Mouse (Mus musculus) adrenal gland, adult 18-20 months (tissue): Measurements from ENCODE around the gene Rpl9-ps1. TPM values are rescaled to one million over a fixed set of nuclear protein-coding genes. Genes with fewer than 3 reads are reported as not detected.

Experiments
- DNase-seq, 2 experiments: peaks; one replicate each; pipeline ENCODE4 v3.0.0; 2021 to 2022; ENCODE audit warnings: low spot score in 2 of 2
- total RNA-seq, 2 experiments: library from RNA; stranded (reverse); gene quantifications; 1 replicate in 1 of 2; 2 replicates in 1 of 2; pipeline ENCODE4 v1.2.3; 2021

Gene Rpl9-ps1
- total RNA-seq, 2 experiments from 2014 or later = not detected

DNA sequence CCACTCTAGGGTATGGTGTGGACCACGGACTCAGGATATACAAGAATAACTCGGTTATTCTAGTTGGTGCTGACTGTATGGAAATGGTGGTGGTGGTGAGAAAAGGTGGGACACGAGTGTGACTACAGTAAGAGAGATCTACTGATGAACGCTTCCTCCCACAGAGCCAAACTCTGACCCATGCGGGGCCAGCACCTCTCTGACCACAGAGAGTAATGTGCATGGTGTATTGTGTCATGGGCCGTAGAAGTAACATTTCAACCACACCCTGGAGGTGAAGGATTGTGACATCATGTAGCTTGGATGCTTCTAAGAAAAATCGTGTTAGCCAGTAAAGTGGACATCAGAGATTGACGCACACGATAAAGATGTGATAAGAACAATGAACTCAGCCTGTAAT is 16.6 kb downstream of the Rpl9-ps1 start:
- no peak for DNase-seq

DNA sequence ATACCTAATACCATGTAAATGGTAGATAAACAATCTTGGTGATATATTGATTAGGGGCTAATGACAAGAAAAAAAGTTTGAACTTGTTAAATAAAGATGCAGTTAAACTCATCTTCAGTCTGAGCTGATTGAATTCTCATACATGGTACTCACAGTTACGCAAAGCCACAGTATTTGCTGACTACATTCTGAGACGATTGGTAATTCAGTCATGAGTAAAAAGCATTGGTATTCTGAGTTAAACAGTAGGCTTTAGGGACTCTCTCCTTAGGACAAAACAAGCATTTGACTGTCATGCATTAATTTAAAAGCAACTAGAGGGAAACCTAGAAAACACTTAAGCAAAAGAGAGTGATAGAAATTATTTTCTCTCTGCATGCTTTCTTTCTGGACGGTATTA is 21.8 kb downstream of the Rpl9-ps1 start:
- DNase-seq = no peak

GRCm38 (mm10) chr11:83619037-83619436 is 26.4 kb downstream of the Rpl9-ps1 start:
- no peak for DNase-seq

DNA sequence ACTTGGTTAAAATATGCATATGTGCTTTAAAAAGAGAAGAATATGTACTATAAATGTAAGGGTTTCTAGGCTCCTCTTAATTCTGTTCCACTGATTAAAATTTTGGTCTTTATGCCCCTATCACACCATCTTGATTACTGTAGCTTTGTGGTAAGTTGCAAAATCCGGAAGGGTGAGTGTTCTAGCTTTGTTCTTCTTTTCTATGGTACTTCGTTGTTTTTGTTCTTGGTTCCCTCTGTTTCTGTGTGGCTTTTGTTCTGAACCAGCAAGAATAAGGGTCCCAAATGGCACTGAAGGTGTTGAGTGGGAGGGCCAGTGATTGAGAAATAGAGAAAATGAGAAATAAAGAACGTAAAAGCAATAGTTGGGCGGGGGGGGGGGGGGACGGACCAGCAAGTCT is 27.2 kb downstream of the Rpl9-ps1 start:
- DNase-seq = no peak

DNA sequence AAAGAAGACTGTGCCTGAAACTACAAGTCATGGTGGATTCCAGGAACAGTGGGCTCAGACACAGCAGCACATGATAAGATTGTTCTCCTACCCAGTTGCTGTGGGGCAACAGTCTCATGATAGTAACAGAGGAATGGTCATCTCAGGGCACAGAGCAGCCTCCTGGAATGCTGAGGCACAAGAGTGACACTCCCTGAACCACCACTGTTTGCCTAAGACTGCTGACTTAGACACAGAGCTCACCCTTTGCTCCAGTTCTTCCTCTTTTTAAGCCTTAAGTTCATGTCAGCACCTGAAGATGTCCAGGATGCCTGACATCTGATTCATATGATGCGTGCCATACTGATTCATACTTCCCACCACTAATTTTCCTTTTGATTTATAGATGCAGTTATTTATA is 28.8 kb downstream of the Rpl9-ps1 start:
- DNase-seq = no peak

DNA sequence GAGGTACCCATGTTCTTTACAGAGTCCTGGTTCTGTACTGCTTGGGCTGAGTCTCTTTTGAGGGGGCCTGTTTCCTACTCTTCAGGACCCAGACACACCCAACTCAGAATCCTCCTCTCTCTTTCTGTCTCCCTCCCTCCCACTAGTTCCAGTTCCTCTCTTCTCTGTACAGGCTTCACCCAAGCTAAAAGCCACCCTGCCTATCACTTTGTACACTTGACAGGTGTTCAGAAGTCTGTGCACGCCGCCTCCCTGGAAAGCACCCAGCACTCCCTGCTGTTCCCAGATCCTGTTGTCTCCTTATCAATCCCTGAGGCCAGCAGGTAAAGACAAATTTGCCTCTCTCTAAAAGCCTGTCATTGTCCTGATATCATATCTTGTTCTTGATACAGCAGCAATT is 34.5 kb downstream of the Rpl9-ps1 start:
- no peak for DNase-seq

DNA sequence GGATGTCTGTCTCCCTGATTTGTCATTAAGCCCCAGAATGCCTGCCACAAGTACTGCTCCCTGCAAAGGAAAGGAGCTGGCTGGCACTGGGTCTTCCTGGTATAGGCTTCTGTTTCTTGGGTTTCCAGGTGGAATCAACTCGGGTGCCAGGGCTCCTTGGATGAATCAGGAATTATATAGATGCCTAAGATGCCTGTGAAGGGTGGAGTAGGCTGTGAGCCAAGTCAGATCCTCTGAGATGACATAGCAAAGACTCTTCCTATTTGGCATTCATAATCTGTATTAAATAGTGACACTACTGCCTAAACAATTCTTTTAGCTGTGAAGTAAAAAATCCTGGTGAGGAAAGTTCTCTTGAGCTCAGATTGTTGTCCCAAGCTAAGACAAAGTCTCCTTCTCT is 39.0 kb downstream of the Rpl9-ps1 start:
- DNase-seq = no peak

DNA sequence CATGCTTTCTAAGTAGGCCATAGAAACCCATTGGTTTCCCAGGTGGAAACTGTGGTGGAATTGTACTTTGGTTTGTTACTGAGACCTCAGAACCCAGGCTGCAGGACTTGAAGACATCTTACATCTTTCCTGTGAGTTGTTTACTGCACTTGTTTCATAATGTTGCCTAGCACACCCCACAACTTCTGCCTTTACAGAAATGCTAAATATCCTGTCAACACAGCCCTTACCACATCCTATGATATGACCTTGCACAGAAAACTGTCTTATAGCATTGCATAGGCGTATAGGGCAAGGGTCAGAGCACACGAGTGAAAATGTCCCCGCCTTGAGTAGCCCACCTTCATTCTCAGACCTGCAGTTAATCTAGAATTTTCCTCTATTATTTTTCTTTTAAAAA is 39.9 kb downstream of the Rpl9-ps1 start:
- no peak for DNase-seq

- no peak for DNase-seq
These were observed 40.7 kb downstream of the Rpl9-ps1 start for GRCm38 (mm10) chr11:83604698-83605097.

DNA sequence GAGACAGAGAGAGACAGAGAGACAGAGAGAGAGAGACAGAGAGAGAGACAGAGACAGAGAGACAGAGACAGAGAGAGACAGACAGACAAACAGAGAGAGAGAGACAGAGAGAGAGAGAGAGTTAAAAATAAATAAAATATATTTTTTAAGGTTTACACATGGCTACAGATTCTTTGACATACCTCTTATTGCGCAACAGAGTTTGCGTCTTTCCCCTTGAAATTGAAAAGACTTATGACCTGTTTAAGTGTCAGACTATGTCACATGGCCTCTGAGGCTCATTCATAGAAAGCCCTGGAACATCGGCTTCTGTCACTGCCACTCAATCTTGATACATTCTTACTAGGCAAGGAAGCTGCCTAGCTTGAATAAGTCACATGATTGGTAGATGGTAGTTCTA is 42.0 kb downstream of the Rpl9-ps1 start:
- DNase-seq = no peak

DNA sequence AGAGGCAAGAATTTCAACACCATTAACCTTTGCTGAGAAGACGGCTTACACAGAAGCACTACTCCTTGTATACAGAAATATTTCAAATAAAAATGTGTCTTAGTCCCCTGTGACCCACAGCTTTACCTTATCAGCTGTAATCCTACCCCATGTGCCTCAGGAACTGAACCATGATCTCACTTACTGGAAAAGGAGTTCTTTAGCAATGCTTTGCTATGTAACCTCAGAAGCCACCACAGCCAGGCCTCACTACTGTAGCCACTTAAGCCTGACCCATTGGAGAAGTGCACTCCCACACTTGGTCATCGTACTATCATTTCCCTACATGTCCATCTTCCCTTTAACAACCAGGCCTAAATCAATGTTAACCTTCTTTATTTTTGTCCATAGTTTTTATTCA is 44.8 kb downstream of the Rpl9-ps1 start:
- DNase-seq = no peak

DNA sequence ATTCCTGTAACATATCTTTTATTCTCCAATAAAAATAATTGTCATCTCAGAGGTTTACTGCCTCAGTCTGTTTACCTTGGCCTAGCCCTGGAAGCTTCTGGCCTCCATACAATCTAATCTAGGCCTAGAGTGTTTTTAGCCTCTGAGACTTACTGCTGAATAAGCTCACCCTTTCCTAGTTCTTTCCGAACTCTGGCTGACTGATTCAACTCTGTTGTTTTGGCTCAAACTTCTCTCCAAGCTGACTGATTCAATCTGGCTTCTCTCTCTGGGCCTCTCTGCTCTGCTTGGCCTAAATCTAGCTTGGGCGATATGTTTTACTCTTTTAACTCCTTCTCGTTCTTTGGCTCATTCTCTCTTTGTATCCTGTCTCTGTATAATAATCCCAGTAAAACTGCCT is 46.4 kb downstream of the Rpl9-ps1 start:
- DNase-seq = no peak

DNA sequence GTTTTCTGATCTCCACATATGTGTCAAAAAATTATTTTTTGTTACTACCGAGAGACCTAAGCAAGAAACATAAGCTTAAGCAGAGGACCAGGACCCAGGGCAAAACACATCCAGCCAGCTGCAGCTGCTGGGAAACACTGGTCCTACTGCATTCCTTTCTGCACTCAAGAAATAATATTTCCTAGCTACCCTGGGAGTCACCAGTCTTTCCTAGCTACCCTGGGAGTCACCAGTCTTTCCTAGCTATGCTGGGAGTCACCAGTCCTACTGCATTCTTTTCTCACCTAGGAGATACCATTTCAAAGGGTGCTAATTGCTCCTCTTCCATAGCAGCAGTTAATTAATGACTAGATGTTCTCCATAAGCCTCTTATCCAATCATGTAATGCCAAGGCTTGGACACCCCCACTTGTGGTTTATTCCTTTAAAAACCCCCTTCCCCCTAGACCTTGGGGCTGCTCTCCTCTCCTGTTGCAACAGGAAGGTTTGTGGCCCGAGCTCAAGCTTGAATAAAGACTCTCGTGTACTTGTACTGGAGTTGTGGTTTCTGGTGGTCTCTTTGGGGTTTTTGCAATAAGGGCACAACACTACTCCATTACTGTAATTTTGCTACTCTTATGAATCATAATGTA is 47.1 kb downstream of the Rpl9-ps1 start:
- no peak for DNase-seq

GRCm38 (mm10) chr11:83597796-83598195 is 47.6 kb downstream of the Rpl9-ps1 start:
- DNase-seq = no peak

DNA sequence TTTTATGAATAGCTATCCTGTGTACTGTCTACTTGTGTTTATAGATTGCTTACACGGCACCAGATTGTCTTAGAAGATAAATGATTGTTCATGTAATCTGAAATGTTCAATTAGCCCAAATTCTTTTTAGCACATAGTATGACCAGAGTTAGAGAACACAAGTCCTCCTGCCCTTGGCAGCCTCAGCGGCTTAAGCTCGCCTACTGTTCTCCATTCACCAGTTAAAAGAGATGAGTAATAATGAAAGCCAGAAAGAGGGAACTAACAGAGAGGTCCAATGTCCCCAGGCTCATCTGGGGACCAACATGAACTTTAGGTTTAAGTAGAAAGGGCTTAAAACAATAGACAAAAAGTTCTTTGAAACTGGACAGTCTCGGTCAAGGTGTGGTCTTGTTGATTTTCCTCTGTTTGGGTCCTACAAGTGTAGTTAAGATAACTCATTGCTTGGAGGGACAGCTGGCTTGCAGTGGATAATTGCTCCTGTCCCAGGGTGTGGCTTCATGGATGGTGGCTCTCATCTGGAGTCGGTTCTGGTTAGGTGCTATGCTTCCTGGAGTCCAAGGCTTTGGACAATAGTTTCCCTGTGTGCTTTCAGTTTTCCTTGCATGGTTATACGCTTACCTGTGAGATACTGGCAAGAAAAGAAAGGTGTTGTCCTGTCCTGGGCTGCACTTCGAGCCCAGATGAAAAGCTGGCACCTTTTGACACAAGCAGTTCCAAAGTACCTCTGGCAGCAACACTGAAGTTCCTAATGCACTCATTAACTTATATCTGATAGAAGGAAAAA is 49.6 kb downstream of the Rpl9-ps1 start:
- no peak for DNase-seq

Other genes with a start within 250 kb of the Rpl9-ps1 start
- gene Rasl10b, start 236.5 kb downstream of the Rpl9-ps1 start, total RNA-seq = 10 to 100 TPM; 11.4 to 12.4 TPM
- not detected for gene Gas2l2, start 216.2 kb downstream of the Rpl9-ps1 start, total RNA-seq
- gene 1700020L24Rik, start 207.9 kb downstream of the Rpl9-ps1 start, total RNA-seq = 1 to 10 TPM in 1 of 2 experiments, under 1 TPM in 1; 0.43 to 1.5 TPM
- 10 to 100 TPM; 10.7 to 11.5 TPM for gene Mmp28, start 182.6 kb downstream of the Rpl9-ps1 start, total RNA-seq
- gene Taf15, start 172.5 kb downstream of the Rpl9-ps1 start, total RNA-seq = 10 to 100 TPM; 58.8 to 72.0 TPM
- gene Heatr9, start 123.4 kb downstream of the Rpl9-ps1 start, total RNA-seq = under 1 TPM in 1 of 2 experiments, not detected in 1; 0.16 TPM
- gene Ccl5, start 115.1 kb downstream of the Rpl9-ps1 start, total RNA-seq = 10 to 100 TPM in 1 of 2 experiments, 1 to 10 TPM in 1; 2.4 to 11.5 TPM
- gene Ccl9, start 67.0 kb downstream of the Rpl9-ps1 start, total RNA-seq = 10 to 100 TPM in 1 of 2 experiments, 1 to 10 TPM in 1; 7.9 to 17.1 TPM
- gene Ccl6, start 52.5 kb downstream of the Rpl9-ps1 start, total RNA-seq = 10 to 100 TPM; 16.6 to 36.3 TPM
- under 1 TPM in 1 of 2 experiments, not detected in 1; 0.56 TPM for gene Ccl3, start 3.7 kb upstream of the Rpl9-ps1 start, total RNA-seq
- not detected for gene Ccl4, start 17.0 kb upstream of the Rpl9-ps1 start, total RNA-seq
- 10 to 100 TPM in 1 of 2 experiments, 1 to 10 TPM in 1; 2.8 to 10.1 TPM for gene Wfdc17, start 58.4 kb upstream of the Rpl9-ps1 start, total RNA-seq
- not detected for gene Wfdc18, start 63.4 kb upstream of the Rpl9-ps1 start, total RNA-seq
- gene Wfdc21, start 101.3 kb upstream of the Rpl9-ps1 start, total RNA-seq = under 1 TPM in 1 of 2 experiments, not detected in 1; 0.83 TPM
- gene Heatr6, start 108.1 kb upstream of the Rpl9-ps1 start, total RNA-seq = 10 to 100 TPM; 12.3 to 14.0 TPM
- under 1 TPM in 1 of 2 experiments, not detected in 1; 0.17 TPM for gene Hnf1b, start 204.4 kb upstream of the Rpl9-ps1 start, total RNA-seq